Mouse (Mus musculus) T-helper 2 cell (primary cell): ENCODE data around the gene Ros1.

Source experiments
- in situ Hi-C: fragments of 300-600 bp; cut with MboI, MseI; formaldehyde crosslinking; loops from one replicate; pipeline ENCODE4 v1.15.1; 2025; ENCODE audit warnings: high pct_unique_total_duplicates

Ros1 gene

GRCm38 (mm10) chr10:52023213-52024052, 171.6 kb downstream of the Ros1 start:
- in situ Hi-C loops: no loop called here

GRCm38 (mm10) chr10:52022413-52023212, 172.4 kb downstream of the Ros1 start, which contains the start of gene Vgll2:
Gene Vgll2 (plus strand): TSS chr10:52022502.
- in situ Hi-C loops: no loop called here

DNA sequence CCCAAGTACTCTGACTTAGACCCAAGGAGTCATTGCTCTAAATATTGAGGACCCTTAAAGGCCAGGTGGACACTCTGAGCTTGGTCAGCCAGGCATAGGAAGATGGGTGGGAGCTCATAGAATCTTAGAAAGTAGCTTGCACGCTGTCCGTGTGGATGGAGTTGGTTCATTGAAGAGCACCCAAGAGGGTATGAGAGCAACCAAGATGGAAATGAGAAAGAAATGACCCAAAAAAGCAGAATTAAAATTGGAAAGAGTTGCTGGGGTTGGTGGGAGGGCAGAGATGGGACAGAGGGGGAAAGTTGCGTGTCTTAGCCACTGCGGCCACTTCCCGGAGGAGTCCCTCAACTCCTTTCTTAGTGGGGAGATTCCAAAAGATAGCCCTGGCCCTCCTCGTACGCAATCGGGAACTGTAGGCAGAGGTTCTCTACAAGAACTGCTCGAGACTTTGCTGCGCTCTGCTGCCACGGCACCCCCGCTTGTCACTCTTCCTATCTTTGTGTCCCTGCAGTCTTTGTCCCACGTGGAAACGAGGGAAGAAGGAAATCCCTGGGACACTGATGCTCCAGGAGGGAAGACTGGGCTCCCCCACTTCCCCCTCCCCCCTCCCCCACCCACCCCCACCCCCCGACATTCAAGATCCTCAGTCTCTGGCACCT, 173.2 kb downstream of the Ros1 start:
- in situ Hi-C loops: no loop called here

GRCm38 (mm10) chr10:52021231-52021630, 173.8 kb downstream of the Ros1 start:
- in situ Hi-C loops: no loop called here

DNA sequence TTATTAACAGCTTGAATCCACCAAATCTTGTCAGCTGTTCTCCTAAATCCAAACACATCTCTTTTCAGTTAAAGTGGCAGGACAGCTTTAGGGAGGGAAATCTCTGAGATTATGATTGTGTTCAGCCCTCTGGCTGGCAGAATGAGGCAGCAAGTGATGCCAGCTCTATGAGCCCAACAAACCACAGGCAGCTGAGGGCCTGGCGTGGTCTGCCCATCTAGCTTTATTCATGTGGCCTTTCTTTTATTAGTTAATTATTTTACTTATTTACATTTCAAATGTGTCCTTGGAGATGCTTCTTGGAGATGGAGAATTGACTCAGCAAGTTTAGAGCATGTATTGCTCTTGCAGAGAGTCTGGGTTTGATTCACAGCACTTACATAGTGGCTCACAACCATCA, 176.6 kb downstream of the Ros1 start:
- in situ Hi-C loops: no loop called here
